Mouse (Mus musculus) CH12.LX (cell line): ENCODE results near the gene Zbtb5.

Source experiments
- BHLHE40 ChIP-seq: IDR thresholded peaks from 2 replicates; pipeline ENCODE4 v1.6.1; 2011; ENCODE audit warnings: mild to moderate bottlenecking, low read depth, low read length, improper control_type of control experiment
- CHD1 ChIP-seq: IDR thresholded peaks from 2 replicates; pipeline ENCODE4 v1.6.1; 2012; ENCODE audit warnings: low read depth, low read length, improper control_type of control experiment, inconsistent platforms
- CTCF ChIP-seq, 2 experiments: IDR thresholded peaks in 1 of 2; conservative IDR thresholded peaks in 1 of 2; 2 replicates each; pipeline ENCODE4 v1.5.1; 2011 to 2012; ENCODE audit warnings: low read depth in 2 of 2, low read length in 2 of 2, improper control_type of control experiment in 1 of 2, inconsistent platforms in 1 of 2, mild to moderate bottlenecking in 1 of 2, moderate library complexity in 1 of 2
- E2F4 ChIP-seq: IDR thresholded peaks from 2 replicates; pipeline ENCODE4 v1.6.1; 2011; ENCODE audit warnings: low read depth, low read length, improper control_type of control experiment; ENCODE audit not compliant: insufficient replicate concordance
- JUND ChIP-seq: conservative IDR thresholded peaks from 2 replicates; pipeline ENCODE4 v1.6.1; 2011; ENCODE audit warnings: low read depth, low read length, improper control_type of control experiment
- MAZ ChIP-seq: IDR thresholded peaks from 2 replicates; pipeline ENCODE4 v1.6.1; 2012; ENCODE audit warnings: low read depth, mild to moderate bottlenecking, inconsistent platforms, low read length, improper control_type of control experiment, moderate library complexity
- POLR2A ChIP-seq: IDR thresholded peaks from 2 replicates; pipeline ENCODE4 v1.6.1; 2011; ENCODE audit warnings: low read depth, mild to moderate bottlenecking, improper control_type of control experiment, low read length
- ZKSCAN1 ChIP-seq: IDR thresholded peaks from 2 replicates; pipeline ENCODE4 v1.6.1; 2012; ENCODE audit warnings: low read depth, inconsistent platforms, low read length, improper control_type of control experiment, borderline replicate concordance

DNA sequence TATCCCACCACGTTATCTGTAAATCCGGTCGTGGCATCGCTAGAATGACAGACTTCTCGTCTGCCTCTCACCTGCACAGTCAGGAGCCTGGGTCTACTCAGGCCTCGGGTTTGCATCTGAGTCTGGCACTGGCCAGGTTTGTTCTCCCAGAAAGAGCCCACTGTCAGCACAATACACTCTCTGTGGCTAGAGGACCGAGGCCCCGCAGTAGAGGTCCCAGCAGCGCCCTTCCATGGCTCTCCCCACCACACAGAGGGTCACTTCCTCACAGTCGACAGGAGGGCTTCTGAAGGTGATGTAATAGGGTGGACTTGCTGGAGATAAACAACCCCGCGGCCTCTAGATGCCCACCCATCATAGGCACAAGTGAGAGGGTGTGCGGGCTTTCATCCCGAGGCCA is 38.3 kb downstream of the Zbtb5 start:
- TF ChIP-seq BHLHE40: no peak
- TF ChIP-seq JUND: no peak
- TF ChIP-seq CTCF (conservative IDR thresholded peaks at IDR 0.05 in 1 of 2, IDR thresholded peaks at IDR 0.05 in 1 of 2; ENCODE audit: low read depth in 2 of 2, low read length in 2 of 2): no peak
- no peak for TF ChIP-seq POLR2A
- no peak for TF ChIP-seq E2F4
- TF ChIP-seq MAZ: no peak
- TF ChIP-seq ZKSCAN1: no peak
- TF ChIP-seq CHD1: no peak
